ENCODE assay signal across 15 mouse cellular contexts in genomic region chr3:151639431-151640111, GRCm38 (mm10).
"Had no signal": no experiment of that assay in that cellular context is flagged by ENCODE, and none has a peak within 500 bp of the region (broad histone marks: within the 10 kb centered on the region; RNA-seq: fewer than 3 reads in every experiment).

No protein-coding gene starts in this region.

- H3K27ac ChIP-seq: limb, embryonic 15.5 days; liver, embryonic 12.5 days; liver, embryonic 14.5 days; macrophage; midbrain, embryonic 13.5 days; midbrain, embryonic 15.5 days; neural tube, embryonic 12.5 days; stomach, embryonic 15.5 days; stomach, postnatal 0 days had no signal

- H3K9me3 ChIP-seq: limb, embryonic 15.5 days; liver, embryonic 12.5 days; megakaryocyte, embryonic 14.5 days; midbrain, embryonic 13.5 days; midbrain, embryonic 15.5 days; neural tube, embryonic 12.5 days; stomach, embryonic 15.5 days had no signal

- DNase-seq: right cerebral cortex, postnatal 14 days; thymus, adult 2 months; thymus, postnatal 25 days; thymus, postnatal 4 days had no signal

- ATAC-seq: liver, embryonic 12.5 days; midbrain, embryonic 13.5 days; midbrain, embryonic 15.5 days had no signal

- H3K4me1 ChIP-seq: limb, embryonic 15.5 days; liver, embryonic 12.5 days; megakaryocyte, embryonic 14.5 days; midbrain, embryonic 13.5 days; midbrain, embryonic 15.5 days; neural tube, embryonic 12.5 days; stomach, embryonic 15.5 days had no signal

- H3K4me2 ChIP-seq: limb, embryonic 15.5 days; liver, embryonic 12.5 days; midbrain, embryonic 11.5 days; midbrain, embryonic 13.5 days; midbrain, embryonic 15.5 days; neural tube, embryonic 12.5 days; stomach, embryonic 15.5 days had no signal

- H3K36me3 ChIP-seq: limb, embryonic 15.5 days; liver, embryonic 12.5 days; midbrain, embryonic 13.5 days; midbrain, embryonic 15.5 days; neural tube, embryonic 12.5 days; stomach, embryonic 15.5 days had no signal

- H3K9ac ChIP-seq: limb, embryonic 15.5 days; liver, embryonic 12.5 days; liver, embryonic 14.5 days; midbrain, embryonic 13.5 days; midbrain, embryonic 15.5 days; neural tube, embryonic 12.5 days; stomach, embryonic 15.5 days had no signal

- H3K27me3 ChIP-seq: limb, embryonic 15.5 days; liver, embryonic 12.5 days; megakaryocyte, embryonic 14.5 days; midbrain, embryonic 13.5 days; midbrain, embryonic 15.5 days; neural tube, embryonic 12.5 days; stomach, embryonic 15.5 days had no signal

- H3K4me3 ChIP-seq: limb, embryonic 15.5 days; liver, embryonic 12.5 days; megakaryocyte, embryonic 14.5 days; midbrain, embryonic 13.5 days; midbrain, embryonic 15.5 days; neural tube, embryonic 12.5 days; stomach, embryonic 15.5 days had no signal
